Mouse (Mus musculus) embryonic facial prominence, embryonic 11.5 days (tissue): ENCODE measurements around the gene Arhgap21. TPM values are rescaled to one million over a fixed set of nuclear protein-coding genes. Genes with fewer than 3 reads are reported as not detected.

ENCODE experiments used
- ATAC-seq: fragments of 200-750 bp; cut with Nextera tagmentation; replicated peaks from 2 replicates; pipeline ENCODE4 v1.8.0; 2017; ENCODE audit warnings: low read depth; ENCODE audit not compliant: insufficient number of reproducible peaks, low FRiP score, low TSS enrichment
- DNase-seq: peaks from one replicate; pipeline ENCODE4 v3.0.0-alpha.2; 2015; ENCODE audit warnings: low spot score
- H3K27ac ChIP-seq: fragments of 300-500 bp; sonication (generic); replicated peaks from 2 replicates; pipeline ENCODE4 v1.5.1; 2014; ENCODE audit warnings: mild to moderate bottlenecking, low read depth, low read length, control low read depth
- H3K27me3 ChIP-seq: fragments of 300-500 bp; sonication (generic); 2 replicates; pipeline ENCODE4 v1.6.1; 2014; ENCODE audit warnings: mild to moderate bottlenecking, low read length, moderate library complexity, mixed read lengths; ENCODE audit not compliant: control insufficient read depth, insufficient read depth
- H3K36me3 ChIP-seq: fragments of 300-500 bp; sonication (generic); replicated peaks from 2 replicates; pipeline ENCODE4 v1.6.1; 2014; ENCODE audit warnings: low read depth, mild to moderate bottlenecking, low read length, moderate library complexity, mixed read lengths; ENCODE audit not compliant: control insufficient read depth, insufficient read depth
- H3K4me1 ChIP-seq: fragments of 300-500 bp; sonication (generic); 2 replicates; pipeline ENCODE4 v1.6.1; 2014; ENCODE audit warnings: low read length, mixed read lengths; ENCODE audit not compliant: control insufficient read depth, insufficient read depth
- H3K4me2 ChIP-seq: fragments of 300-500 bp; sonication (generic); 2 replicates; pipeline ENCODE4 v1.6.1; 2014; ENCODE audit warnings: low read depth, mild to moderate bottlenecking, control low read depth, low read length, moderate library complexity
- H3K4me3 ChIP-seq: fragments of 300-500 bp; sonication (generic); 2 replicates; pipeline ENCODE4 v1.5.1; 2014; ENCODE audit warnings: low read depth, low read length, control low read depth
- H3K9ac ChIP-seq: fragments of 300-500 bp; sonication (generic); replicated peaks from 2 replicates; pipeline ENCODE4 v1.6.1; 2014; ENCODE audit warnings: mild to moderate bottlenecking, control low read depth, low read length
- H3K9me3 ChIP-seq: fragments of 300-500 bp; sonication (generic); replicated peaks from 2 replicates; pipeline ENCODE4 v1.6.1; 2016; ENCODE audit warnings: mild to moderate bottlenecking, low read length, inconsistent platforms, mixed read lengths; ENCODE audit not compliant: control insufficient read depth
- WGBS: fragments of 180-500 bp; shearing (Covaris S2); extraction: QIAGEN DNeasy Blood & Tissue Kit; methylation state at CpG from one replicate; pipeline ENCODE4 v1.1.7; 2014; 5-methylcytosine and 5-hydroxymethylcytosine counted together
- polyA plus RNA-seq: library from polyadenylated mRNA; unstranded; fragments of >200 nt; fragmentation: Nextera tagmentation; extraction: Ambion mirVana; gene quantifications from 2 replicates; pipeline ENCODE4 v1.2.1, GENCODE M21; 2014

The Arhgap21 gene
- polyA plus RNA-seq, 1 experiment from 2014 or later: 23.8 TPM

- no peak for DNase-seq
- no peaks in the 10 kb centered on the region for H3K9me3 ChIP-seq
- H3K4me1 ChIP-seq: no peaks in the 10 kb centered on the region
- no peak overlapping the region; the same call in 1 of the 2 replicates for H3K4me2 ChIP-seq
- H3K27me3 ChIP-seq: no peaks in the 10 kb centered on the region
- no peak overlapping the region for H3K9ac ChIP-seq
- H3K4me3 ChIP-seq: no peak overlapping the region
- H3K27ac ChIP-seq: no peak overlapping the region
- no peak for ATAC-seq
- no peaks in the 10 kb centered on the region for H3K36me3 ChIP-seq
These were observed 4.2 kb downstream of the Arhgap21 start for GRCm38 (mm10) chr2:20964461-20964860.

- no peak overlapping the region for H3K4me3 ChIP-seq
- H3K9ac ChIP-seq: no peak overlapping the region
- H3K27ac ChIP-seq: no peak overlapping the region
- no peak for DNase-seq
- H3K9me3 ChIP-seq: no peaks in the 10 kb centered on the region
- no peaks in the 10 kb centered on the region for H3K4me1 ChIP-seq
- no peaks in the 10 kb centered on the region for H3K27me3 ChIP-seq
- 77% methylated on average over 5 of the region's 5 CpGs for WGBS
- ATAC-seq: no peak
- no peak overlapping the region for H3K4me2 ChIP-seq
- H3K36me3 ChIP-seq: no peaks in the 10 kb centered on the region
These were observed 5.4 kb downstream of the Arhgap21 start for GRCm38 (mm10) chr2:20963226-20963805.

- H3K9me3 ChIP-seq: no peaks in the 10 kb centered on the region
- H3K4me2 ChIP-seq: no peak overlapping the region
- no peak overlapping the region for H3K4me3 ChIP-seq
- ATAC-seq (no peak), DNase-seq (no peak)
- WGBS: 33% methylated on average over 2 of the region's 2 CpGs
- H3K27ac ChIP-seq: no peak overlapping the region
- H3K9ac ChIP-seq: no peak overlapping the region
- H3K36me3 ChIP-seq: no peaks in the 10 kb centered on the region
- H3K27me3 ChIP-seq: no peaks in the 10 kb centered on the region
- no peaks in the 10 kb centered on the region for H3K4me1 ChIP-seq
These were observed 6.4 kb downstream of the Arhgap21 start for GRCm38 (mm10) chr2:20962284-20962683.

- WGBS: 43% methylated on average over 6 of the region's 6 CpGs
- Histone ChIP-seq H3K9me3 (no peaks in the 10 kb centered on the region), H3K4me2 (no peak overlapping the region), H3K36me3 (no peaks in the 10 kb centered on the region), H3K9ac (no peak overlapping the region), H3K27me3 (no peaks in the 10 kb centered on the region), H3K27ac (no peak overlapping the region), H3K4me3 (no peak overlapping the region), H3K4me1 (no peaks in the 10 kb centered on the region)
- ATAC-seq: no peak
- no peak for DNase-seq
These were observed 6.9 kb downstream of the Arhgap21 start for GRCm38 (mm10) chr2:20961825-20962224.

GRCm38 (mm10) chr2:20961295-20961694, 7.4 kb downstream of the Arhgap21 start:
- Histone ChIP-seq H3K9me3 (no peaks in the 10 kb centered on the region), H3K4me1 (no peaks in the 10 kb centered on the region), H3K27me3 (no peaks in the 10 kb centered on the region), H3K4me2 (no peak overlapping the region), H3K36me3 (no peaks in the 10 kb centered on the region), H3K9ac (no peak overlapping the region), H3K4me3 (no peak overlapping the region), H3K27ac (no peak overlapping the region)
- no peak for ATAC-seq
- DNase-seq: peak; percentile 6
- WGBS: 64% methylated on average over 8 of the region's 8 CpGs

GRCm38 (mm10) chr2:20960668-20961035, 8.0 kb downstream of the Arhgap21 start:
- no peaks in the 10 kb centered on the region for H3K27me3 ChIP-seq
- DNase-seq: no peak
- H3K36me3 ChIP-seq: no peaks in the 10 kb centered on the region
- ATAC-seq: no peak
- WGBS: 83% methylated on average over 8 of the region's 8 CpGs
- no peaks in the 10 kb centered on the region for H3K4me1 ChIP-seq
- H3K27ac ChIP-seq: no peak overlapping the region
- no peak overlapping the region for H3K4me3 ChIP-seq
- H3K4me2 ChIP-seq: no peak overlapping the region
- H3K9ac ChIP-seq: no peak overlapping the region
- no peaks in the 10 kb centered on the region for H3K9me3 ChIP-seq

- Histone ChIP-seq H3K36me3 (no peaks in the 10 kb centered on the region), H3K4me1 (no peaks in the 10 kb centered on the region), H3K27me3 (no peaks in the 10 kb centered on the region), H3K4me3 (no peak overlapping the region), H3K9me3 (no peaks in the 10 kb centered on the region), H3K27ac (no peak overlapping the region), H3K9ac (no peak overlapping the region), H3K4me2 (no peak overlapping the region)
- DNase-seq (no peak), ATAC-seq (no peak)
- 82% methylated on average over 9 of the region's 9 CpGs for WGBS
These were observed 8.6 kb downstream of the Arhgap21 start for GRCm38 (mm10) chr2:20959906-20960667.

- Histone ChIP-seq H3K9me3 (no peaks in the 10 kb centered on the region), H3K36me3 (no peaks in the 10 kb centered on the region), H3K4me3 (no peak overlapping the region), H3K4me1 (no peaks in the 10 kb centered on the region), H3K27ac (no peak overlapping the region), H3K9ac (no peak overlapping the region), H3K27me3 (no peaks in the 10 kb centered on the region), H3K4me2 (no peak overlapping the region)
- 80% methylated on average over 2 of the region's 2 CpGs for WGBS
- no peak for ATAC-seq
- DNase-seq: no peak
These were observed 9.6 kb downstream of the Arhgap21 start for GRCm38 (mm10) chr2:20959045-20959444.
